Mouse (Mus musculus) neutrophil, adult 5-6 weeks (primary cell): Measurements from ENCODE around the gene Anapc4. TPM values are rescaled to one million over a fixed set of nuclear protein-coding genes. Genes with fewer than 3 reads are reported as not detected.

Source experiments
- ATAC-seq: fragments of 151-379, 151-347 bp; 2 replicates; pipeline ENCODE4 v1.8.0; 2017; ENCODE audit warnings: mild to moderate bottlenecking, moderate TSS enrichment; ENCODE audit not compliant: insufficient number of reproducible peaks, poor library complexity, low FRiP score, severe bottlenecking; ENCODE audit errors: extremely low read depth
- total RNA-seq: library from RNA; stranded (forward); fragments of 200-1000 nt; gene quantifications from 2 replicates; pipeline ENCODE4 v1.2.3, GENCODE M21; 2017

Gene Anapc4
- total RNA-seq, result 92.9 and 106 TPM in 2 replicates

- ATAC-seq, result peak; percentile 98
These were observed at the start of gene Anapc4 for GRCm38 (mm10) chr5:52833761-52834274. TSS of gene Anapc4 (plus strand) at chr5:52834012.

GRCm38 (mm10) chr5:52786556-52787322 is 47.1 kb upstream of the Anapc4 start:
- no peak for ATAC-seq

GRCm38 (mm10) chr5:52793230-52793629 is 40.6 kb upstream of the Anapc4 start:
- no peak for ATAC-seq

DNA sequence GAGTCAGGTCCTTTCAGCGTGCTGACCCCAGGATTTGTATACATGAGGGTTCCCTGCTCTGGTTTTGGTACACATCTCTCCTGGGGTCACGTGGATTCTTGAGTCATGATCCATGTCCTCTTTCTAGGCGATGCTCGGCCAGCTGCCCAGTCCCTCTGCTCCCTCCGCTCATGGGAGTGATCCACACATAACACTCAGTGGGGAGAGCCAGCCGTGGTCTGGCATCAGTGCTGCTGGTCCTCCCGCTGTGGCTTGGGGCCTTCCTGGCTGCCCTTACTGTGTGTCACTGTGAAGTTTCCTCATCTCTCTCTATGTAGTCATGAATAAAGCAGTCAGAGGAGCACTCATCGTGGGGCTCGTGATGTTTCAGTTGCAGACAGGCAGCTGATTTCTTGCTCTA is 39.7 kb upstream of the Anapc4 start:
- ATAC-seq, result no peak

- ATAC-seq, result no peak
These were observed 34.4 kb upstream of the Anapc4 start for GRCm38 (mm10) chr5:52799274-52799985.

DNA sequence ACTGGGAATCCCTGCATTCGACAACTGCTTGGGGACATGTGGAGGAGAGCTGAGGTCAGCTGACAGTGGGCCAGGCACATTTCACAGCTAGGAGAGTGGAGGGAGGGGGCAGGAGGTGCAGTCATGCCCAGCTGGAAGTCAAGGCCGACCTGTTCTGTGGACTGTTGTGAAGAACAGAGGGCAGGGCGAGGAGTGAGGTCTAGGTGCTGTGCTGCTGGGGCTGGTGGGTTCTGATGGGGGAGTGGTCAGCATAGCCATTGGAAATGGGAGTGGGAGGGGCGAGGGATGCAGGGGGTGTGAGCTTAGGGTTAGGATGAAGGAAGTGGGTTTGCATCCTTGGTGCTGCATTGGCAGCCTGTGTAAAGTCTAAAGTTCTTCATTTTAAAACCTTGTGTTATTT is 28.0 kb upstream of the Anapc4 start:
- ATAC-seq, result no peak

DNA sequence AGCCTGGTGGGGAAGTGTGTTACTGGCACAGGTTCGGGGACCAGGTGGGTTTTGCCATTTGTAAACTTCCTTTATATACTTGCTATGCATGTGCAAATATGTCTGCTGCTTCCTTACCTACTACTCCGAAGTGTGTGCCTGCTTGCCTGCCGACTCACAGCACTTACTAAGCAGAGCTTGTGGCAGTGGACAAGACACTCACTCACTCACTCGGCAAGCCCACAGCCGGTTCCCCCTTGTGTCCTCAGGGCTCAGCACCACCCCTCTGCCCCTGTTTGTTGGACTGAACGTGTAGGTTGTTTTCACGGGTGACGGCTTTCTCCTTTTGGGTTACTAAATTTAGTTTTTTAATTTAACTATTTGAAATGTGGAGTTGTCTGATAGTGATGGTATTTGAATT is 27.5 kb upstream of the Anapc4 start:
- no peak for ATAC-seq

GRCm38 (mm10) chr5:52807030-52807429 is 26.8 kb upstream of the Anapc4 start:
- ATAC-seq, result no peak

GRCm38 (mm10) chr5:52810446-52810845 is 23.4 kb upstream of the Anapc4 start:
- ATAC-seq, result no peak

DNA sequence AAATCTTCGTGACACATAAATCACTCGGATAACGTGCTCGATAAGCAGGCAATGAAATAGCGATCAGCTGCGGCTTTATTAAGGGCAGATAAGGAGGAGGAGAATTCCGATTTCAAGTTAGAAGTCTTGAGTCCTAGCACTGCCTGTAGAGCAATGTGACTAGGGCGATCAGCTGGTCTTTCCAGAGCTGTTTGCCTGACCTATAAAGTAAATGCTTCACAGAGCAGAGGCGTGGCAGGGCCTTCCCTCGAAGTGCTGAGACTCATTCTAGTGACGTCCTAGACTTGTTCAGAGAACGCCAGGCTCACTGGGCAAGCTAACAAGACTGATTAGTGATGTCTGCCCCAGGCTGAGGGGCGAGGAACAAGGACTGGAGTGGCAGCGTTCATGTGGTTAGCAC is 22.8 kb upstream of the Anapc4 start:
- ATAC-seq, result no peak

DNA sequence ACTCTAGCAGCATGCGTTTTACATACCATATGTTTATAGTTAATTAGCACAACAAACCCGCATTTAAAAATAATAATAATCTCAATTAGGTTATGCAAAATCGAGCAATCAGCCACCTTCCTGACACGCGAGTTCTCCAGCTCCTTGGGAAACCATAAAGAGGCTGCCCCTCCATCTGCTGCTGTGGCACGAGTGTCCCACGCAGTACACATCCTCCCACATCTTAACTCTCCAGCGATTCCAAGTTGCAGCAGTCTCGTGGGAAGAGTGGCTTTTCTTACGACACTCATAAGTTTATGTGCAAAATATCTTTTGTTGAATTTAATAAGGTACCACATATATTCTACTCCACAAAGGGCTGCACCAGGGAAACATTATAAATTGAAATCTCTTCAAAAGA is 21.4 kb upstream of the Anapc4 start:
- ATAC-seq, result no peak

DNA sequence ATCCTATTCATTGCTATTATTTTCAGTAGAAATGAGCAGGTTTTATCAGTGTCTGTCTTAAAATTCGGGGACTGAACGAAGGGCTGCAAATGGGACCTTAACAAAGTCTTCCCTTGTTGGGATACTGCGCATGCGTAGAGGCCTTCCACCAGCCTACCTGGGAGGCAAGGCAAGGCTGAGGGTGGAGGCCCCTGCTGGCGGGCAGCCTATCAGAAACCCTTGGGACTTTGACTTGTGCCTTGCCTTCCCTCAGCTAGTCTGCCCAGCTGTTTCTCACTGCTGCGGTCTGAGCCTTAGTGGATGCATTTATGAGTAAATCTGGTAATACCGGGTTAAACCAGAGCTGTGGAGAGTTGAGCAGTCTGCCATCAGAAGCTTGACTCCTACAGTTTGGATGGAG is 20.5 kb upstream of the Anapc4 start:
- ATAC-seq, result no peak

- ATAC-seq, result no peak
These were observed 15.1 kb upstream of the Anapc4 start for GRCm38 (mm10) chr5:52818676-52819075.

GRCm38 (mm10) chr5:52821691-52822090 is 12.1 kb upstream of the Anapc4 start:
- no peak for ATAC-seq

GRCm38 (mm10) chr5:52827923-52828322 is 5.9 kb upstream of the Anapc4 start:
- ATAC-seq, result no peak

GRCm38 (mm10) chr5:52833005-52833404 is 807 bp upstream of the Anapc4 start:
- no peak for ATAC-seq

GRCm38 (mm10) chr5:52834386-52834785 is 574 bp downstream of the Anapc4 start:
- no peak for ATAC-seq

DNA sequence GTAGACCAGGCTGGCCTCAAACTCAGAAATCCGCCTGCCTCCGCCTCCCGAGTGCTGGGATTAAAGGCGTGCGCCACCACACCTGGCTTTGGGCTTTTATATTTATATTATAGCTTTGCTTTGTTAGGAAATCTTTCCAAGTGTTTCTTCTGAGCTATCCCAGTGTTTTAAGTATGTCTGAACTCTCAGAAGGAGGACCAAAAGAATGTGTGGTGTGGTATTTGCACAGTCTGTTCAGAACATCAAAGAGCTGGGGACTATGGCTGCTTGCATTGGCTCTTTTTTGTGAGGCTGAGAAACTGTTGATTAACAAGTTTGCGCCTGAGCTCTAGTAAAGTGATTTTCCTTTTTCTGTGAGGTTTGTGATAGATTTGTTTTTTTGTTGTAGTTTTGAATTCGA is 10.5 kb downstream of the Anapc4 start:
- ATAC-seq, result no peak

DNA sequence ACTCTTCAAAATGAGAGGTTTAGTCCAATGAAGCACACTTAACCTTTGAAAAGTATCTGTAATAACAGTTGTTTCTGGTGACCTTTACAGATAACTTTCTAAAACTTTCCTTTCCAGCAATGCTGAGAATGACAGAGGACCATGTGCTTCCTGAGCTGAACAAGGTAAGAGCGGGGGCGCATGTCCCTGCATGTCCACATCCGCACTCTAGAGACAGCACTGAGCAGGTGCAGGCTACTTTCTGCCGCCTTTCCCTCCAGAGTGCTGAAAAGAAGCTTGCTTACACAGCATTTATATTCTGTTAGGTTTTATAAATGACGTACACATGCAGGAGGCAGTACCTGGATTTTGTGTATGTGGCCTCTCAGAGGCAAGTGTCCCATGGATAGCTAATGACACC is 21.9 kb downstream of the Anapc4 start:
- ATAC-seq, result no peak

DNA sequence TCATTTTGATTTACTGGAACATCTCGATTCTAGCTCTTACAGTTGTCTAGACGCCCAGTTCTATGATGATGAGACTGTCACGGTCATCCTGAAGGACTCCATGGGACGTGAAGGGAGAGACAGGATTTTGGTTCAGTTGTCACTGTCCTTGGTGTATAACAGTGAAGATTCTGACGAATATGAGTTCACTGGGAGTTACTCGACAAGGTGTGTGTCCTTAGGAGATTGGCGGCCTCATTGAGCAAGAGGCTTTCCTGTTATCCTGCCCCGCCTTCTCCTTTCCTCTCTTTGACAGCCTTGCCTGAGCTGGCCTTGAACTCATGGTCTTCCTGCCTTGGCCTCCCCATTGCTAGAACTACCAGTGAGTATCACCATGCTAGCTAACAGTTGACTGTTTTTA is 30.6 kb downstream of the Anapc4 start:
- ATAC-seq, result no peak
